In the genomic region with DNA sequence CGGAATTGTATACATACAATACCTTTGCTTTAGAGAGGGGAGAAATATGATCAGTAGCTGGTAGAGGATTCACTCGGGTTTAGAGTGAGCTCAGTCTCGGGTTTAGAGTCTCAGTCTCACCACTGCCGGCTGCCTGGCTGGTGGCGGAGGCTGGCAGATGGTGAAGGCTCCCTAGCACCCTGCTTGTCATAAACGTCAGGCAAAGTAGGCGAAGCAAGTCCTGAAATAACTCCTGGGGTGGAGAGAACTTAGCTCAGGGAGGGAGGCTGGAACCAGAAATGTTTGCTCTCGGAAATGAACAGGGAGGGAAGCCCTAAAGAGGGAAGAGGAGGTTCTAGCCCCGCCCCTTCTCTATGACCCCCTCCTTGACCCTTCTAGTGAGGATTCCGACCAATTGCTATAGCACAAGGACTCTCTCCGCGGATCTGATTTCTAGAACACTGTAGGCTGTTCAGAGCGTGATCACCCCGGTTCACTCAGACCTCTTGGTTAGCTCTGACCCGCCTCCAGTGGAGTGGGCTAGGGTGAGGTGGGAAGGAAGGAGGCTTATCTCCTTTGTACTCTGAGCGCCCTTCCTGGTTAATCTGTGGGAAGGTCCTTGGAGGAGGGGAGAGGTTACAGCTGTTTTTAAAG, we compare ENCODE assay signal across 8 mouse cellular contexts. TPM values are rescaled to one million over a fixed set of nuclear protein-coding genes. Genes with fewer than 3 reads are reported as not detected.
A peak's percentile ranks its signal among the peaks of the same experiment; 100 is the strongest.
DNase-seq lines count a peak whose midpoint lies in the region; ATAC-seq and TF ChIP-seq lines count a peak whose summit lies in the region.

No protein-coding gene starts in this region.

- H3K4me1 ChIP-seq in limb, embryonic 12.5 days (replicated peaks) = 0 out of 2 replicates have a peak, but pooled peaks cover 7% of the 10 kb centered on the region
- peaks cover 23% of the 10 kb centered on the region for H3K4me1 ChIP-seq in limb, embryonic 10.5 days
- H3K4me1 ChIP-seq in forebrain, embryonic 14.5 days (ENCODE audit: control insufficient read depth, insufficient read depth, low read length) = peaks cover 3% of the 10 kb centered on the region; the same call in 1 of the 2 replicates
- H3K4me1 ChIP-seq in intestine, embryonic 14.5 days (replicated peaks; ENCODE audit: control insufficient read depth, insufficient read depth, low read length) = peaks cover 14% of the 10 kb centered on the region
- H3K4me1 ChIP-seq in liver, embryonic 14.5 days (replicated peaks; ENCODE audit: control insufficient read depth in 2 of 2, insufficient read depth in 2 of 2, low read length in 1 of 2) = peaks cover 5 to 33% of the 10 kb centered on the region in 2 experiments
- peaks cover 30% of the 10 kb centered on the region for H3K4me1 ChIP-seq in small intestine, adult 2 months (ENCODE audit: control insufficient read depth, insufficient read depth, insufficient read length, low read length)

- H3K36me3 ChIP-seq in limb, embryonic 12.5 days = no peaks in the 10 kb centered on the region
- no peaks in the 10 kb centered on the region for H3K36me3 ChIP-seq in limb, embryonic 10.5 days
- no peaks in the 10 kb centered on the region for H3K36me3 ChIP-seq in forebrain, embryonic 14.5 days (ENCODE audit: control insufficient read depth, insufficient read depth, low read length)
- no peaks in the 10 kb centered on the region for H3K36me3 ChIP-seq in intestine, embryonic 14.5 days (ENCODE audit: control insufficient read depth, insufficient read depth, low read length)
- no peaks in the 10 kb centered on the region for H3K36me3 ChIP-seq in liver, embryonic 14.5 days (replicated peaks; ENCODE audit: control insufficient read depth, insufficient read depth, low read depth)
- H3K36me3 ChIP-seq in small intestine, adult 2 months (ENCODE audit: control insufficient read depth, insufficient read depth, low read length) = no peaks in the 10 kb centered on the region

- WGBS in limb, embryonic 12.5 days = 28% methylated on average over 16 of the region's 16 CpGs
- WGBS in limb, embryonic 10.5 days = 30% methylated on average over 16 of the region's 16 CpGs
- 46% methylated on average over 16 of the region's 16 CpGs for WGBS in forebrain, embryonic 14.5 days
- 15% methylated on average over 16 of the region's 16 CpGs for WGBS in intestine, embryonic 14.5 days
- 14% methylated on average over 16 of the region's 16 CpGs for WGBS in liver, embryonic 14.5 days (ENCODE audit: insufficient replicate concordance)
- WGBS in small intestine, adult 2 months = 10% methylated on average over 16 of the region's 16 CpGs

- ATAC-seq in limb, embryonic 12.5 days (ENCODE audit: insufficient number of reproducible peaks, insufficient read depth, low FRiP score, low TSS enrichment, low read depth) = no peak
- ATAC-seq in forebrain, embryonic 14.5 days = peak; percentile 48; the same call in 1 of the 2 replicates
- 0 out of 2 replicates have a peak, but pooled peaks have one; percentile 54 for ATAC-seq in intestine, embryonic 14.5 days (replicated peaks; ENCODE audit: low FRiP score, low TSS enrichment, low read depth)
- no peak for ATAC-seq in liver, embryonic 14.5 days (ENCODE audit: insufficient read depth)
- no peak for ATAC-seq in cerebellum, adult (ENCODE audit: insufficient number of reproducible peaks, low FRiP score, low TSS enrichment)

- no peak for TF ChIP-seq POLR2A in small intestine, adult 2 months (IDR thresholded peaks at IDR 0.05; ENCODE audit: low read depth, low read length)

- H3K4me2 ChIP-seq in limb, embryonic 12.5 days = no peak overlapping the region
- no peak overlapping the region for H3K4me2 ChIP-seq in forebrain, embryonic 14.5 days (ENCODE audit: low read length)
- H3K4me2 ChIP-seq in intestine, embryonic 14.5 days (ENCODE audit: low read length) = peak overlapping the region; percentile 28
- peak overlapping the region; percentile 24 for H3K4me2 ChIP-seq in liver, embryonic 14.5 days (ENCODE audit: low read depth)

- no peak for TF ChIP-seq EP300 in liver, embryonic 14.5 days (IDR thresholded peaks at IDR 0.05; ENCODE audit: low read depth)

- H3K9me3 ChIP-seq in limb, embryonic 12.5 days = no peaks in the 10 kb centered on the region
- no peaks in the 10 kb centered on the region for H3K9me3 ChIP-seq in limb, embryonic 10.5 days (replicated peaks)
- no peaks in the 10 kb centered on the region for H3K9me3 ChIP-seq in forebrain, embryonic 14.5 days (replicated peaks; ENCODE audit: control insufficient read depth, low read length)
- H3K9me3 ChIP-seq in intestine, embryonic 14.5 days (ENCODE audit: control insufficient read depth, low read length) = no peaks in the 10 kb centered on the region
- no peaks in the 10 kb centered on the region for H3K9me3 ChIP-seq in liver, embryonic 14.5 days (ENCODE audit: control insufficient read depth, low read length)

- no peak for DNase-seq in limb, embryonic 10.5 days (ENCODE audit: low spot score)
- peak; percentile 44 for DNase-seq in forebrain, embryonic 14.5 days (ENCODE audit: low spot score)
- peak; percentile 65 for DNase-seq in intestine, embryonic 14.5 days (ENCODE audit: low spot score)
- no peak for DNase-seq in liver, embryonic 14.5 days (ENCODE audit: low read depth in 3 of 3, low spot score in 3 of 3)
- no peak for DNase-seq in thymus, postnatal 10 days (ENCODE audit: low spot score in 2 of 2)

- H3K4me3 ChIP-seq in limb, embryonic 12.5 days (replicated peaks) = no peak overlapping the region
- H3K4me3 ChIP-seq in limb, embryonic 10.5 days = no peak overlapping the region
- H3K4me3 ChIP-seq in forebrain, embryonic 14.5 days (ENCODE audit: low read depth, low read length) = no peak overlapping the region
- H3K4me3 ChIP-seq in intestine, embryonic 14.5 days (ENCODE audit: low read depth, low read length) = no peak overlapping the region
- H3K4me3 ChIP-seq in liver, embryonic 14.5 days (ENCODE audit: insufficient read depth in 1 of 2, low read depth in 2 of 2, low read length in 2 of 2) = no peak overlapping the region
- peak overlapping the region; percentile 34 for H3K4me3 ChIP-seq in small intestine, adult 2 months (ENCODE audit: low read depth, low read length)

- no peak overlapping the region for H3K9ac ChIP-seq in limb, embryonic 12.5 days (replicated peaks)
- H3K9ac ChIP-seq in forebrain, embryonic 14.5 days (ENCODE audit: low read length) = no peak overlapping the region
- 0 out of 2 replicates have a peak overlapping the region, but pooled peaks have one; percentile 22 for H3K9ac ChIP-seq in intestine, embryonic 14.5 days (ENCODE audit: low read length)
- H3K9ac ChIP-seq in liver, embryonic 14.5 days (replicated peaks) = no peak overlapping the region

- H3K27ac ChIP-seq in limb, embryonic 12.5 days = 0 out of 2 replicates have a peak overlapping the region, but pooled peaks have one; percentile 35
- H3K27ac ChIP-seq in limb, embryonic 10.5 days = no peak overlapping the region
- no peak overlapping the region; the same call in 1 of the 2 replicates for H3K27ac ChIP-seq in forebrain, embryonic 14.5 days (ENCODE audit: low read depth, low read length)
- peak overlapping the region; percentile 47; the same call in 1 of the 2 replicates for H3K27ac ChIP-seq in intestine, embryonic 14.5 days (ENCODE audit: low read depth)
- H3K27ac ChIP-seq in liver, embryonic 14.5 days = no peak overlapping the region
- H3K27ac ChIP-seq in small intestine, adult 2 months (ENCODE audit: insufficient read depth, low read depth, low read length) = peak overlapping the region; percentile 87

- no peak for TF ChIP-seq CTCF in liver, embryonic 14.5 days (IDR thresholded peaks at IDR 0.05; ENCODE audit: low read depth)
- TF ChIP-seq CTCF in small intestine, adult 2 months (IDR thresholded peaks at IDR 0.05; ENCODE audit: extremely low read depth, insufficient read length, insufficient replicate concordance, low read depth, low read length) = no peak

- no peaks in the 10 kb centered on the region for H3K27me3 ChIP-seq in limb, embryonic 12.5 days
- H3K27me3 ChIP-seq in limb, embryonic 10.5 days (ENCODE audit: low read depth, poor library complexity, severe bottlenecking) = 0 out of 2 replicates have a peak, but pooled peaks cover 1% of the 10 kb centered on the region
- H3K27me3 ChIP-seq in forebrain, embryonic 14.5 days (replicated peaks; ENCODE audit: control insufficient read depth, insufficient read depth, low read length) = no peaks in the 10 kb centered on the region
- no peaks in the 10 kb centered on the region for H3K27me3 ChIP-seq in intestine, embryonic 14.5 days (replicated peaks; ENCODE audit: control insufficient read depth, insufficient read depth, low read length)
- no peaks in the 10 kb centered on the region for H3K27me3 ChIP-seq in liver, embryonic 14.5 days (ENCODE audit: control insufficient read depth, insufficient read depth, low read length)
- H3K27me3 ChIP-seq in small intestine, adult 2 months (ENCODE audit: control insufficient read depth, insufficient read depth, low read length) = no peaks in the 10 kb centered on the region

RNA-seq across cellular contexts. Expression of a gene that starts 7.8 kb away (rescaled TPM):
- 1.7 and 2.5 TPM in 2 replicates for polyA plus RNA-seq in limb, embryonic 12.5 days (2016; fragmentation: Nextera tagmentation; extraction: Ambion mirVana)
- polyA plus RNA-seq in limb, embryonic 10.5 days (2016; fragmentation: Nextera tagmentation; extraction: Ambion mirVana) = 1.9 and 2.4 TPM in 2 replicates
- 40.5 and 42.7 TPM in 2 replicates for polyA plus RNA-seq in forebrain, embryonic 14.5 days (2014; fragmentation: Nextera tagmentation; extraction: Ambion mirVana)
- polyA plus RNA-seq in intestine, embryonic 14.5 days (2014; fragmentation: Nextera tagmentation; extraction: Ambion mirVana) = 7.8 and 8.3 TPM in 2 replicates
- polyA plus RNA-seq in liver, embryonic 14.5 days (2012; rRNA removed) = 0.48 and 0.84 TPM in 2 replicates
- polyA plus RNA-seq in liver, embryonic 14.5 days (2014; fragmentation: Nextera tagmentation; extraction: Ambion mirVana) = 0.46 and 0.72 TPM in 2 replicates
- polyA plus RNA-seq in small intestine, adult 2 months (2012; rRNA removed) = 7.6 and 27.9 TPM in 2 replicates

RNA-seq across cellular contexts. Expression of a gene that starts 46.1 kb away (rescaled TPM):
- 37.0 and 37.8 TPM in 2 replicates for polyA plus RNA-seq in limb, embryonic 12.5 days (2016; fragmentation: Nextera tagmentation; extraction: Ambion mirVana)
- polyA plus RNA-seq in limb, embryonic 10.5 days (2016; fragmentation: Nextera tagmentation; extraction: Ambion mirVana) = 18.7 and 22.3 TPM in 2 replicates
- polyA plus RNA-seq in forebrain, embryonic 14.5 days (2014; fragmentation: Nextera tagmentation; extraction: Ambion mirVana) = 32.7 and 38.5 TPM in 2 replicates
- polyA plus RNA-seq in intestine, embryonic 14.5 days (2014; fragmentation: Nextera tagmentation; extraction: Ambion mirVana) = 30.8 and 44.8 TPM in 2 replicates
- 3.8 and 5.7 TPM in 2 replicates for polyA plus RNA-seq in liver, embryonic 14.5 days (2012; rRNA removed)
- polyA plus RNA-seq in liver, embryonic 14.5 days (2014; fragmentation: Nextera tagmentation; extraction: Ambion mirVana) = 9.4 and 10.4 TPM in 2 replicates
- 6.3 and 12.4 TPM in 2 replicates for polyA plus RNA-seq in small intestine, adult 2 months (2012; rRNA removed)

RNA-seq across cellular contexts. Expression of a gene that starts 59.6 kb away (rescaled TPM):
- 53.8 and 53.9 TPM in 2 replicates for polyA plus RNA-seq in limb, embryonic 12.5 days (2016; fragmentation: Nextera tagmentation; extraction: Ambion mirVana)
- polyA plus RNA-seq in limb, embryonic 10.5 days (2016; fragmentation: Nextera tagmentation; extraction: Ambion mirVana) = 51.7 and 60.5 TPM in 2 replicates
- 31.6 and 33.3 TPM in 2 replicates for polyA plus RNA-seq in forebrain, embryonic 14.5 days (2014; fragmentation: Nextera tagmentation; extraction: Ambion mirVana)
- 28.3 and 35.3 TPM in 2 replicates for polyA plus RNA-seq in intestine, embryonic 14.5 days (2014; fragmentation: Nextera tagmentation; extraction: Ambion mirVana)
- 6.7 and 9.6 TPM in 2 replicates for polyA plus RNA-seq in liver, embryonic 14.5 days (2012; rRNA removed)
- polyA plus RNA-seq in liver, embryonic 14.5 days (2014; fragmentation: Nextera tagmentation; extraction: Ambion mirVana) = 12.9 and 15.4 TPM in 2 replicates
- 4.6 and 8.0 TPM in 2 replicates for polyA plus RNA-seq in small intestine, adult 2 months (2012; rRNA removed)

Comparison
In these comparisons a context has a peak if more than half of its experiments do, and no peak if none do; other contexts are left out.
1. H3K27ac ChIP-seq: peak in limb, embryonic 12.5 days (single experiment), intestine, embryonic 14.5 days (single experiment) and small intestine, adult 2 months (single experiment); none in limb, embryonic 10.5 days (single experiment), forebrain, embryonic 14.5 days (single experiment) and liver, embryonic 14.5 days (single experiment).
2. ATAC-seq: peak in forebrain, embryonic 14.5 days (single experiment) and intestine, embryonic 14.5 days (single experiment); none in limb, embryonic 12.5 days (single experiment), liver, embryonic 14.5 days (single experiment) and cerebellum, adult (single experiment).
3. H3K4me2 ChIP-seq: peak in intestine, embryonic 14.5 days (single experiment) and liver, embryonic 14.5 days (single experiment); none in limb, embryonic 12.5 days (single experiment) and forebrain, embryonic 14.5 days (single experiment).
4. DNase-seq: peak in forebrain, embryonic 14.5 days (single experiment) and intestine, embryonic 14.5 days (single experiment); none in limb, embryonic 10.5 days (single experiment), liver, embryonic 14.5 days (0 of 3) and thymus, postnatal 10 days (0 of 2).